Mouse (Mus musculus) C2C12 (cell line): ENCODE results near the gene Eapp. TPM values are rescaled to one million over a fixed set of nuclear protein-coding genes. Genes with fewer than 3 reads are reported as not detected.

ENCODE experiments used
- H3K27me3 ChIP-seq: one replicate; pipeline ENCODE4 v1.6.1; 2011; ENCODE audit not compliant: control insufficient read depth, insufficient read depth, insufficient read length
- H3K36me3 ChIP-seq: one replicate; pipeline ENCODE4 v1.6.1; 2011; ENCODE audit not compliant: control insufficient read depth, insufficient read depth
- H3K4me3 ChIP-seq: one replicate; pipeline ENCODE4 v1.5.1; 2011; ENCODE audit warnings: mild to moderate bottlenecking, control low read depth; ENCODE audit not compliant: poor library complexity, insufficient read depth, severe bottlenecking
- H3K79me2 ChIP-seq: one replicate; pipeline ENCODE4 v1.6.1; 2011; ENCODE audit not compliant: control insufficient read depth, insufficient read depth
- H3K79me3 ChIP-seq: one replicate; pipeline ENCODE4 v1.6.1; 2011; ENCODE audit warnings: low read depth, control low read depth
- H3ac ChIP-seq: one replicate; pipeline ENCODE3; 2011; ENCODE audit warnings: low read depth; ENCODE audit not compliant: control insufficient read depth, insufficient read length
- CEBPB ChIP-seq: IDR thresholded peaks from one replicate; pipeline ENCODE4 v1.6.1; 2011; ENCODE audit warnings: low read depth, mild to moderate bottlenecking, control low read depth, moderate library complexity
- CTCF ChIP-seq: IDR thresholded peaks from one replicate; pipeline ENCODE4 v1.5.1; 2011; ENCODE audit not compliant: control insufficient read depth, insufficient read depth, insufficient read length
- FOSL1 ChIP-seq: IDR thresholded peaks from one replicate; pipeline ENCODE4 v1.8.0; 2011; ENCODE audit warnings: mild to moderate bottlenecking, low read length; ENCODE audit not compliant: poor library complexity, insufficient read depth, severe bottlenecking
- MAX ChIP-seq: IDR thresholded peaks from one replicate; pipeline ENCODE4 v1.6.1; 2011; ENCODE audit warnings: mild to moderate bottlenecking, control low read depth
- MYOD1 ChIP-seq: IDR thresholded peaks from one replicate; pipeline ENCODE4 v1.6.1; 2011; ENCODE audit warnings: low read depth; ENCODE audit not compliant: control insufficient read depth, insufficient read length
- MYOG ChIP-seq: IDR thresholded peaks from one replicate; pipeline ENCODE4 v1.6.1; 2011; ENCODE audit not compliant: control insufficient read depth, insufficient read length; ENCODE audit errors: extremely low read depth
- USF1 ChIP-seq: IDR thresholded peaks from one replicate; pipeline ENCODE4 v1.6.1; 2011; ENCODE audit warnings: low read depth, mild to moderate bottlenecking, control low read depth, moderate library complexity
- polyA plus RNA-seq: library from polyadenylated mRNA; unstranded; fragments of >200 nt; fragmentation: generic; extraction: Trizol; gene quantifications from one replicate; pipeline ENCODE4 v1.2.1, GENCODE M21; 2012; ENCODE audit warnings: missing spikeins

Eapp gene
- polyA plus RNA-seq, 1 experiment, result 38.8 TPM

- Histone ChIP-seq H3K79me2 (peaks cover 29% of the 10 kb centered on the region), H3ac (peak overlapping the region; percentile 90), H3K79me3 (peaks cover 12% of the 10 kb centered on the region), H3K27me3 (no peaks in the 10 kb centered on the region), H3K36me3 (peaks cover 14% of the 10 kb centered on the region), H3K4me3 (peak overlapping the region; percentile 65)
- TF ChIP-seq MAX (no peak), USF1 (no peak), CEBPB (no peak), CTCF (no peak), MYOG (no peak)
Observed at GRCm38 (mm10) chr12:54694847-54695510, 718 bp downstream of the Eapp start.

- H3K79me3 ChIP-seq, result peaks cover 4% of the 10 kb centered on the region
- no peak overlapping the region for H3K4me3 ChIP-seq
- H3K27me3 ChIP-seq, result no peaks in the 10 kb centered on the region
- H3K36me3 ChIP-seq, result peaks cover 47% of the 10 kb centered on the region
- TF ChIP-seq FOSL1 (no peak), MYOD1 (no peak), USF1 (no peak), CTCF (no peak), CEBPB (no peak), MAX (no peak), MYOG (no peak)
- H3K79me2 ChIP-seq, result peaks cover 14% of the 10 kb centered on the region
- no peak overlapping the region for H3ac ChIP-seq
Observed at GRCm38 (mm10) chr12:54689082-54689481, 6.6 kb downstream of the Eapp start.

GRCm38 (mm10) chr12:54683182-54683581, 12.5 kb downstream of the Eapp start:
- TF ChIP-seq CTCF (no peak), MYOG (no peak), FOSL1 (no peak), USF1 (no peak), CEBPB (no peak), MYOD1 (no peak)
- no peaks in the 10 kb centered on the region for H3K79me3 ChIP-seq
- peaks cover 27% of the 10 kb centered on the region for H3K36me3 ChIP-seq
- H3ac ChIP-seq, result no peak overlapping the region
- H3K27me3 ChIP-seq, result no peaks in the 10 kb centered on the region
- no peak overlapping the region for H3K4me3 ChIP-seq
- no peaks in the 10 kb centered on the region for H3K79me2 ChIP-seq

- Histone ChIP-seq H3K27me3 (no peaks in the 10 kb centered on the region), H3K36me3 (peaks cover 55% of the 10 kb centered on the region), H3K79me2 (no peaks in the 10 kb centered on the region), H3K79me3 (no peaks in the 10 kb centered on the region), H3ac (no peak overlapping the region), H3K4me3 (no peak overlapping the region)
- TF ChIP-seq USF1 (no peak), MYOD1 (no peak)
Observed at GRCm38 (mm10) chr12:54676709-54677108, 19.0 kb downstream of the Eapp start.

DNA sequence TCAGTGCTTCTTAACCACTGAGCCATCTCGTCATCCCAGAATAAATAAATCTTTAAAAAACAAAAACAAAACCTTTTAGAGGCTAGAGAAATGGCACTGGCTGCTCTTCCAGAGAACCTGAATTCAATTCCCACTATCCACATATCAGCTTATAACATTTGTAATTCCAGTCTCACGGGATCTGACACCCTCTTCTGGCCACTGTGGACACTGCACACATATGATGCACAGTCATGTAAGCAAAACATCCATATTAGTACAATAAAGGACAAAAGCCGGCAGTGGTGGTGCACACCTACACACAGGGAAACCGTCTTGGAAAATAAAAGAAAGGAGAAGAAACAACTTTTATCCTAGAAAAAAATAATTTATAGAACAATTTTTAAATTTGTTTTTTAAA, 20.3 kb downstream of the Eapp start:
- no peaks in the 10 kb centered on the region for H3K79me2 ChIP-seq
- no peaks in the 10 kb centered on the region for H3K27me3 ChIP-seq
- no peak overlapping the region for H3K4me3 ChIP-seq
- H3K79me3 ChIP-seq, result no peaks in the 10 kb centered on the region
- H3K36me3 ChIP-seq, result peaks cover 59% of the 10 kb centered on the region
- H3ac ChIP-seq, result no peak overlapping the region
- no peak for TF ChIP-seq CTCF
- no peak for TF ChIP-seq FOSL1
- TF ChIP-seq MYOD1, result no peak
- no peak for TF ChIP-seq MAX
- no peak for TF ChIP-seq USF1
- TF ChIP-seq CEBPB, result no peak
- no peak for TF ChIP-seq MYOG

GRCm38 (mm10) chr12:54671262-54671661, 24.4 kb downstream of the Eapp start:
- Histone ChIP-seq H3K79me2 (no peaks in the 10 kb centered on the region), H3K27me3 (no peaks in the 10 kb centered on the region), H3K79me3 (no peaks in the 10 kb centered on the region), H3K4me3 (no peak overlapping the region), H3K36me3 (peaks cover 39% of the 10 kb centered on the region), H3ac (no peak overlapping the region)
- TF ChIP-seq MYOG (no peak), USF1 (no peak), MYOD1 (no peak), FOSL1 (no peak), CEBPB (no peak), CTCF (no peak), MAX (no peak)
